Mouse (Mus musculus) ES-Bruce4 (cell line): Measurements from ENCODE around the gene Smurf2.

Experiments
- CTCF ChIP-seq: IDR thresholded peaks from one replicate; pipeline ENCODE4 v1.8.1; 2011; ENCODE audit warnings: low read depth, low read length
- POLR2A ChIP-seq: IDR thresholded peaks from one replicate; pipeline ENCODE4 v1.8.1; 2011; ENCODE audit warnings: low read length; ENCODE audit not compliant: insufficient read depth

- no peak for TF ChIP-seq POLR2A
- no peak for TF ChIP-seq CTCF
These were observed 6.2 kb upstream of the Smurf2 start for GRCm38 (mm10) chr11:106926732-106927131.
